Mouse (Mus musculus) lung, adult 2 months (tissue): ENCODE measurements around the gene Gm37240.

Source experiments
- CTCF ChIP-seq: fragments of 200-500 bp; IDR thresholded peaks from 2 replicates; pipeline ENCODE4 v1.5.1; 2011; ENCODE audit warnings: mild to moderate bottlenecking, low read length, control low read depth; ENCODE audit not compliant: insufficient read depth
- POLR2A ChIP-seq: fragments of 200-500 bp; IDR thresholded peaks from 2 replicates; pipeline ENCODE4 v1.6.1; 2011; ENCODE audit warnings: low read depth, mild to moderate bottlenecking, control low read depth, low read length, borderline replicate concordance; ENCODE audit errors: extremely low read depth

DNA sequence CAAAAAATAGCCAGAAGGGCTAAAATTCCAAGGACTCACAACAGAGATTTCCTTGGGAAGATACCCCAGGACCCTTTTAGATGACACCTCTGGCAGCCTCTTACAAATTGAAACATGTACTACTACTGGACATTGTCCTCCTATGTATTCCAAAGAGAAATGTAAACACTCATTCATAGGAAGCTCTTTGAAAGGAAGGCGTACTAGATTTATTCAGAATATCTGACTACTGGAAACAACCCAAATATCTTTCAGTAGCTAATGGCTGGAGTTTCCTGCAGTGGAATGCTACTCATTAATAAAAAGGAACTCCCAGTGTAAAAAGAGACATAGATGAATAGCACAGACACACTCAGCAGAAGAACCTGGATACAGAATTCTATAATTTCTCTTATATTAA lies 1035.5 kb downstream of the Gm37240 start:
- TF ChIP-seq CTCF: no peak
- no peak for TF ChIP-seq POLR2A
